Mouse (Mus musculus) monocyte, adult 5-6 weeks (primary cell): Measurements from ENCODE around the gene Gli3. TPM values are rescaled to one million over a fixed set of nuclear protein-coding genes. Genes with fewer than 3 reads are reported as not detected.

ENCODE experiments used
- ATAC-seq: fragments of 153-309, 156-312 bp; replicated peaks from 2 replicates; pipeline ENCODE4 v1.8.0; 2017; ENCODE audit warnings: mild to moderate bottlenecking; ENCODE audit not compliant: low TSS enrichment, insufficient number of reproducible peaks, severe bottlenecking, poor library complexity, low FRiP score
- total RNA-seq: library from RNA; stranded (forward); fragments of 200-1000, 200-491, 200-594 nt; gene quantifications from 3 replicates; pipeline ENCODE4 v1.2.3, GENCODE M21; 2017

Gene Gli3
- total RNA-seq, 1 experiment from 2014 or later, result not detected

DNA sequence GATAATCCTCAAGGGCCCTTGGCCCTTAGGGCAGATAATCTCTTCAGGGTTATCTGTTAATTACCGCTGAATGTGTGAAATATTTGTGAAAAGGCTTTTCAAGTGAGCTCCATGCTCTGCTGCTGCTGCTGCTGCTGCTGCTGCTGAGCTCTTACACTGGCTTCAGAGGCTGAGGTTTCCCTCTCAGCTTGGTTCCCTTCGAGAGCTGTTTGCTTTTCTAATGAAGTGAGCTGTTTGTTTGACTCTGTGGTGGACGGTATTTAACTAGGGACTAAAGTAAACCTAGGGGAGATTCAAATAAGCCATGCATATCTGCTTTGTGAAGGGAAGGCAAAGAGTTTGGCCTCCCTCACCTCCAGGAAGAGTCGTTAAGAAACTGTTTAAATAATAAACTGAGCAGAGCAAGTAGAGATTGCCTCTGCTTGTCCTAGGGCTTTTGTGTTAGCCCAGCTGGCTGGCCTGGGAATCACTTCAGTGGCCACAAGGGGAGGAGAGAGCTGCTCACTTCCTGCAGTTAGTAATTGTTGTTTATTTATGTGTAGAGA, 139.7 kb downstream of the Gli3 start:
- ATAC-seq, result no peak

DNA sequence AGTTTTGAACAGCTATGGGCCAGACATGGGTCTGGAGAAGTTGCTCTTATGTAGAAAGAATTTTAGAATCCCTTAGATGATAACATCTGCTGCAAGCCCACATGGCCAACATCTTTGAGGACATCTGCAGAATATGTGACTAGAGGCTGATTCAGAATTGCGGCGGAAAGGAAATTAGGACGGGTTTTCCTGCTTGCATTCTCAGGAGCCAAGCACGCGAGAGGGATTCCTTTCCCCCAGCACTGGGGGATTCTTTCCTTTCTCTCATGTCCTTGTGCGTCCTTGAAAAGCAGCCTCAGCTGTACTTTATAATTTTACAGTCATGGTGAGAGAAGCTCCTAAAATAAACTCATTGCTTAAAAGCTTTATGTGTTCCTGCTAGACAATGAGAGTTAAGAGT, 141.0 kb downstream of the Gli3 start:
- ATAC-seq, result no peak

DNA sequence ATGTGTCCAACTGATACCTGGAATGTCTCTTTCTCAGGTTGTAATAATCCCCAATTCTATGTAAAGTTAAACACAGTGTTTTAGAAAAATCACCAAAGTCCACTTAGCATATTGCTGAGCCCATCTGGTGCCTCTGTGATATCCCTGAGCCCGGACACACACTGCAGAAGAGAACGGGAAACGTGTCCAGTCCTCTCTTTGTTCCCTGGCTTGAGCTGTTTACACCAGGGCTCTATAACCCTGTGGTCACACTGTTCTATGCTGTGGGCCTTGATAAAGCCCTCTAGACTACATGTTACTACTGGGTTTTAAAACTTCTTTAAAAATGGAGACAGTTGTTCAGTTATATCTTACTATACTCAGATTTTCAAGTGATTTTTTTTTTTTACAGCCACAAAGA, 154.4 kb downstream of the Gli3 start:
- ATAC-seq, result no peak

DNA sequence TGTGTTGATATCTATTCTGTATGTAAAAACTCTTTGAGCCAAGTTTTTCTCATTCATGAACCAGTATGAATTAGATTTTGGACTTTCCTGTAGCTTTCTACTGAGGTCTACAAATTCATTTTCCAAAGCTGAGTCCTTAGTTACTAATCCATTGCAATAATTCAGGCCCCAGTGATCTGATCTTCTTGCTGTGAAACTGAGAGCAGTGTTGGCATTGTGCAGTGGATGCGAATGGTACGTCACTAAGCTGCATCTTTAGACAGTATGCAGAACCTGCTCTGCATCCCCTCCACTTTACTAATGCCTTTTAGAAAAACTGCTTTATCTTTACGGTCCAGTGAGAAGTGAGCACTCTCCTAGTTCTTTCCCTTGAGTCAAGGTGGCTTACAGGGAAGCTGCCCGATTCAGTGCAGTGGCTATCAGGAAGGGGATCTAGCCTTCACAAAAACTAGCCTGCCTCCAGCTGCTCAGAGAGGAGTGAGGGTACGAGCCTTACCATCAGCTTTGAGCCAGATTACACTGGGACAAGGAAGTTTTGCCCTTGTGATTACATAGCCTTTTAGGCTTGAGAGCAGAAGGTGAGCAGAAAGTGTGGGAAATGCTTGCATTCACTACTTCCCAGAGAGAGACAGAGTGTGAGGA, 155.1 kb downstream of the Gli3 start:
- no peak for ATAC-seq

DNA sequence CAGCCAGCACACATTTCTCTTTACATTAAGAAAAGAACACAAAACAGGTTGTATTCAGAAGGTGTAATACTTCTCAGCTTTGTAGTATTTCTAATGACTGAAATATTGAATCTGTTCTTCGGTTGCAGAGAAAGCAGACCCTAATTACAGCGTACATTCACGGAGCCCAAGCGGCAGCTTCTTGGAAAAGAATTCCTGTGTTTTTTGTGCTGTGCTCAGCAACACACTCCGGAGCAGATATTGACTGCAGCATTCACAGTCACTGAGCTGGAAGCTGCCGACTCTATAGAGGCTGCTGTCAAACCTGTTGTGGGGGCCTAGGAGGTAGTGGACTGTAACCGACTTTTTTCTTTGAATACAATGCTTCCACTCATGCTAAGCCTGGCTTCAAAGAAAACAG, 158.0 kb downstream of the Gli3 start:
- ATAC-seq, result no peak

DNA sequence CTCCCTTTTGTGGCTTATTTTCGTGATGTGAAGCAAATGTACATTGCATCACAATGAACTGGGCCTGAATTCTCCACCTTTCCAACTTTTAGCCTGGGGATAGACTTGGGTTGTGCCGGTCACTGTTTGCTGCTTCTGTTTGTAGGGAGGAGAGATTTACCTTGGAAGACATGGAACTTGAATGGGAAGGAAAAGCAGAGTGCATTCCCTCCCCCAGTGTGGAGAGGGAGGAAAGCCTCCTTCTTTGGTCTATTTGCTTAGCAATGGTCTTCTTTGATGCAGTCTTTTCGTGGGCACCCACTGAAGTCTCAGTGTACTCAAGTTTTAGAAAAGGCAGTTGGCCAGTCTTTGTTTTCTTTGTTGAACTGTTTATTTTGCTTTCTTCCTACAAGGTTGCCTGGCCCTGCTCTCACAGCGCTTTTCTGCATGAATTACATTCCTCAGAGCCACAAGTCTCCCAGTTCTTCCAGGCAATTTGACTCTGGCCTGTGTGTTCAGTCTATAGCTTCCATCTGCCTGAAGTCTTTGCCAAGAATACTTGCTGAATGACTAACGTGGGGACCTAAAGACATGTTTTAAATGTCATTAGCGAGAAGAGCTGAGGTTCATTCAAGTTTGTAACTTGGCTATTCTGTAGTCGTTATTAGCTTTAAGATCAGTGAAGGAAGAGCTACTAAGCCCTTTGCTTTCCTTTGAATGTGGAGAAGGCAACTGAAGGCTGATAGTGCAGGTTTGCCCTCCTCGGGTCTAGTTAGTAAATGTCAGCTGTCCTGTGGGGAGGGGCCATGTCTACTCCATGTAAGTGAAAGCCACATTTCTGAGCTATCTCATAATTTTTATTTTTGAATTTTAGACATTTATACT, 161.7 kb downstream of the Gli3 start:
- no peak for ATAC-seq

DNA sequence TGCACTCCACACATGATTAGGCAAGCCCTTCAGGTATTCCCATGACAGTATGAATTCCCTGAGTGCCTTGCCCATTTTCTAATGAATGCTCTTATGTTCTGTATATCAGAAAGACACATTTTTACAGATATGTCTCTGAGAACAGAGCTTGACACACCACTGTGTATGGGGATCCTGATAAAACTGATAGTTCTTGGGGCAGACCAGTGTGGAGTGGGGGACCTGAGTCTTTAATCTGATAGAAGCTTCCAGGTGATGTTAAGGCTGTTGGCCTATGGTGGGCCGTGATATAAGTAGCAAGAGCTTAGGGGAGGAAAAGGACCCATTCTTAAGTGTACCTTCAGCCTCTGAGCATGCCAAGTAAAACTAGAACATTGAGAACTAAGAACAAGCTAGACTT, 178.5 kb downstream of the Gli3 start:
- ATAC-seq, result no peak

DNA sequence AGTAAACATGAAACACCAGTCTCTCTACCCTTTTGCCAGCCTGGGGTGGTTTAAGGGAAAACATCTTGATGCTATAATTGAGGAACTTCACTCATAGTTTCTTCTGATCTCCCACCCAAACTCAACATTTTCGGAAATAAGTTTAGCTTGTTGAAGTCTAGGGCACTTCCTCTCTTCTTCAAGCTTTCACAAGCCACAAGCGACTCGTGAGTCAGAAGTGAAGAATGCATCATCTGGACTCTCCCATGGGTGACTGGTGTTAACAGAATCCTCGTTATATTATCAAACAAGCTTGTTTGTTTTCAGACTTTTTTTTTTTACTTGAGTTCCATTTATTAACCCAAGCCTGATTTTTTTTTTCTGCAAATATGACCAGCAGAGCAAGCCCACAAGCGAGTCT, 197.5 kb downstream of the Gli3 start:
- no peak for ATAC-seq

DNA sequence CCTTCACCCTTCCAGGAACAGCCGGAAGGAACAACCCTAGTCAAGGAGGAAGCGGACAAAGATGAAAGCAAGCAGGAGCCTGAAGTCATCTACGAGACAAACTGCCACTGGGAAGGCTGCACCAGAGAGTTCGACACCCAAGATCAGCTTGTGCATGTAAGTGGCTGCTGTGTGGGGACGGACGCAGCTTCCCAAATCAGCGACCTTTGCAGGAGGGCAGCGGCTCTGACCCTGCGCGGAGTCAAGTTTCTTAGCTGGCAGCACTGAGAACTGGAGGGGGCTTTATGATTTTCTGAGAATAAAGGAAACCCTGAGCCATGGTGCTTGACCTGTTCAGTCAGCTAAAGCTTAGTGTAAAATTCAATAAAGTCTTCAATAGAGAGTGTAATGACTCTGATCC, 199.3 kb downstream of the Gli3 start:
- ATAC-seq, result no peak

DNA sequence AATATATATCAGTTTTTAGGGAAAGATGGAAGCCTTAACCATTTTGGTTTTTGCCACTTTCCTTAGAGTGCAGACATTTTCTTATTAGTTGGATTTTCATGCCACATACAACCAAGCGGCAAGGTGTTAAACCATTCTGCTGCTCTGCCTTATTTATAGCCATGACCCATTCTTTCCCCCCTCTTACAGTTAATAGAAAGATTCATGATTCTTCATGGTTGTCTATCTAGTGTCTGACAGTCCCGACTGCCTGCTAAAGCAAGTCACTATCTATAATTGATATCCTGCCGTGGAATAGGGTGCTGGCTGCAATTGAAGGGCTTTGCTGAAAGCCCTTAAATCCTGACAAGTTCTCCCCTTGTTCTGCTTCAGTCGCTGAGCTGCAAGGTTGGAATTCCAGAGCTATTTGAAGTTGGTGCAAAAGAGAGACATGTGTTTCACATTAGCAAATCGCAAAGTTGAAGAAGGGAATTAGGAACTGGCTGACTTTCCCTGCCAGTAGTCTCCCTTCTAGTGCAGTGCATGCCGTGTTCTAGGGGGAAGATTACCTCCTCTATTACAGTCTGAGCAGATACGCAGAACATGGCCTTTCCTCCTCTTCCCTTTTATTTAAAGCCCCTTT, 201.7 kb downstream of the Gli3 start:
- ATAC-seq, result no peak

DNA sequence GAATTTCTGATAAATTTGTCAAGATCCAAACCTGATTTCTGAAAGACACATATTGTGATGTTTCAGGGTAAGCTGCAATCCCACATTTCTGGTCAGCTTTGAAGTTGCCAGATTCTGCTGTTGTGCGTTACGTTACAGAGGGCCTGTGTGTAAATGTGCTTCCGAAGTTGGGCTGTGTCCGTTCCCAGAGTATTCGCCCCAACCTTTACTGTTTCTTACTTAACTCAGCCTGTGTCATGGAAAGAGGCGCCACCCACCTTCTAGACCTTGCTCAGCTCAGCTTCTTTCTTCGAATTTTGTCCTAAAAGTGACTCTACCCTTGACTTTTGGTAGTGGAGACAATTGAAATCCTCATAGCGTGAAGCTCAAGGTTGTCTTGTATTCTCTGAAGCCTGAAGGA, 202.5 kb downstream of the Gli3 start:
- ATAC-seq, result no peak

DNA sequence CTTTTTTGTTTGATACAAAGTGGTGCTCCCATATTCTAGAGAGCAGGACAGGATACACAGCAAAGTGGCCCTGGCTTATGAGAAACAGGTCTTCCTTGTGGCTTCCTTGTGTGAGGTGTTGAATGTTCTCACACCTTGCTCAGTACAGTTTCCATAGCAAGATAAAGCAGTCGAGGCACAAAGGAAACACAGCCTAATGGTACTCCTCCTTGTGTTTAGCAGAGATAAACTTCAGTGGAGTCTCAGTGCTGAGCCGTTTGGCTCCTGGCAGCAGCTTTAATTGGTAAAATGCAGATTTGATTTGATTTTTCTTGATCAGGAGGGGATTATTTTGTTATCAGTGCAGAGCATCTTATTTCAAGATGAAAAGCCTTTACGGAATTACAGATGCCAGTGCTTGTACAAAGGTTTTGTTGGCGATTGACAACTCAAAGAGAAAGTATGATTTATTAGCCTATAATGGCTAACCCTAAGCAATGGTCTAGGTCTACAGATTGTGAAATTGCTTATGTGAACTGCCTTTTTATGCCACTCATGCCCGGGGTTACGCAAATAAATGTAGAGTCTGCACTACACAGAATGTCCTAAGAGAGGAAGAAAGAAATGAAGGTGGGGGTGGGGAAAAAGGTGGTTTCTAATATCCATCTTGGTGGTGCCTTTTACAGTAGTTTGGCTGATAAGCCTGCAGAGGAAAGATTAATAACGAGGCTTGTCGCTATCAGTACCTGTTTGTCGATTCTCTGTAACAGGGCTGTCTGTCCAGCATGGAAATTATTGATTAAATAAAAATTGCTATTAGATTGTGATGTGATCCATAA, 207.3 kb downstream of the Gli3 start:
- no peak for ATAC-seq

DNA sequence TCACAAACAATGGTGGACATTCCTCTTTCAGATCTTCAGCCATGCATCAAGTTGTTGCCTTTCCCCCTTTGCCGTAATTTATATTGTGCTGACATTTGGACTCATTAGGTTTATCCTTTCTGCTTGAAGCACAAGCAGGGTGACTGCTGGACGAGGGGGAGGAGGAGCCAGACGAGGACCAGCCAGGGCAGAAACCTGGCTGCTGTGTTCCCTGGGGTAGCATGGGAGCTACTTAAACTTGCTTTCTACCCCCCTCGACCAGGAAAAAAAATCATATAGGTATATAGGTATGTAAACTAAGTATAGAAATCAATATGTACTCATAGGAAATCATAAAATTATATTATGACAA, 207.9 kb downstream of the Gli3 start:
- ATAC-seq, result no peak

DNA sequence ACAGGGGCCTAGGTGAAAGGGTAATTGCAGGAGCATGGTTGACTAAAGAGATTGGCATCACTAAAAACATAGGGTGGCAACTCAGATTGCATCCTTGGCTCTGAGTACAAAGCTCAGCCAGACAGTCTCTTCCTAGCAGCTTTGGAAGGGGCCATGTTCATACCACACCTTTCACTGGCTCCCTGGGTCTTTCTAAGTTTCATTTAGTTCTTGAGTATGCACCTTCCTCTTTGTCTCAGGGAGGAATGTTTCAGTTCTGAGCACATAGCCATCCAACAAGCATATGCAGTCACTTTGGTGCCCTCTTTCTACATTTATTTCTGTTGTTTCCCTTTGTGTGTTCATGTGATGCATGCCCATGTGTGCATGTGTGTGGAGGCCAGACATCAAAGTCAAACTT, 212.4 kb downstream of the Gli3 start:
- ATAC-seq, result no peak

DNA sequence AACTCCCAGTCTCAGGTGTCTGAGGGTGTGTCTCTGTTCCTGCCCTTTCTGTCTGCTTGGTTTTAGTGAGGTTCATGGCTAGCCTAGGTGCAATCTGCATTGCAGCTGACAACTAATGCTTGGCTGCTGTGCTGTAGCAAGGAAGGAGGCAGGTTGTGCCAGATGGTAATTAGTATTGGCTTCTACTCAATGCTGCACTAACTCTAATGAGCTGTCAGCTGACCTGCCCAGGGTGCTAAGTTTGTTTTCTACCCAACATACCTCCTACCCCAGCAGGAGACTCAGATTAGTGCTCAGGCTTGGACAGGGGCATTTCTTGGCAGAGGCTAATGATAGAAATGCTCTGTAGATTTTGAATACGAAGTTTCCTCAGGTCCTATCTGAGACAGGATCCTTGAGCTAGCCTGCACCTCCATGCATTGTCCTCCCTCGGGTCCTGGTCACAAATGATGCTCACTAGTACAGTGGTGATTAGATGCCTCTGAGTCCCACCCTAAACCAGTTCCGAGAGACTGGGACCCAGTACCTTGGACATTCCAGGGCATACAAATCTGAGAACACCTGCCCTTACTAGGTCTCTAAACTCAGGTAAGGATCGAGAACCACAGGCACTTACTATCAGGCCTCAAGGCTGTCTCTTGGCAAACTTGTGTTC, 214.2 kb downstream of the Gli3 start:
- no peak for ATAC-seq

DNA sequence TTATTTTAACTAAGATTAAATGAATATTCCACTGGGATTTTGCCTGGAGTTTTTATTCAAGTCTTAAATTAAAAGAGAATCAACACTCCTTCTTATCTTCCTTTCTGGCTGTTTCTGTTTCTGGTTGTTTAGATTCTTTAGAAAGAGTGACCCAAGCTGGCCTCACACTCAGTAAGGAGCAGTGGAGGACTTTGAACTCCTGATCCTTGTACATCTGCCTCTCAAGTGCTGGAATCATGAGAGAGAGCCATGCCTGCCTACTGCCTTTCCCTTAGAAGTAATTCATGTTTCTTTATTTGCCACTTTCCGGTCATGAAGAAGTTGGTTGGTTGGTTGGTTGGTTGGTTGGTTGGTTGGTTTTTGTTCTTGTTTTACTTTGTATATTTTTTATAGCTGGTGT, 218.5 kb downstream of the Gli3 start:
- ATAC-seq, result no peak

DNA sequence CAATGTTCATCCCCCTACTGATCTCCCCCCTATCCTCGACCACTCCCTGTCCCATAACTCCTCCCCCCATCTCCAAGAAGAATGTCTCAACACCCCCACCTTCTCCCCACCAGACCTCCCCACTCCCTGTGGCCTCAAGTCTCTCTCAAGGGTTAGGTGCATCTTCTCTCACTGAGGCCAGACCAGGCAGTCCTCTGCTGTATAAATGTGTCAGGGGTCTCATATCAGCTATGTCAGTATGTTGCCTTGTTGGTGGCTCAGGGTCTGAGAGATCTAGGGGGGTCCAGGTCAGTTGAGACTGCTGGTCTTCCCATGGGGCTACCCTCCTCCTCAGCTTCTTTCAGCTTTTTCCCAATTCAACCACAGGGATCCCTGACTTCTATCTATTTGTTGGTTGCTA, 220.0 kb downstream of the Gli3 start:
- no peak for ATAC-seq

DNA sequence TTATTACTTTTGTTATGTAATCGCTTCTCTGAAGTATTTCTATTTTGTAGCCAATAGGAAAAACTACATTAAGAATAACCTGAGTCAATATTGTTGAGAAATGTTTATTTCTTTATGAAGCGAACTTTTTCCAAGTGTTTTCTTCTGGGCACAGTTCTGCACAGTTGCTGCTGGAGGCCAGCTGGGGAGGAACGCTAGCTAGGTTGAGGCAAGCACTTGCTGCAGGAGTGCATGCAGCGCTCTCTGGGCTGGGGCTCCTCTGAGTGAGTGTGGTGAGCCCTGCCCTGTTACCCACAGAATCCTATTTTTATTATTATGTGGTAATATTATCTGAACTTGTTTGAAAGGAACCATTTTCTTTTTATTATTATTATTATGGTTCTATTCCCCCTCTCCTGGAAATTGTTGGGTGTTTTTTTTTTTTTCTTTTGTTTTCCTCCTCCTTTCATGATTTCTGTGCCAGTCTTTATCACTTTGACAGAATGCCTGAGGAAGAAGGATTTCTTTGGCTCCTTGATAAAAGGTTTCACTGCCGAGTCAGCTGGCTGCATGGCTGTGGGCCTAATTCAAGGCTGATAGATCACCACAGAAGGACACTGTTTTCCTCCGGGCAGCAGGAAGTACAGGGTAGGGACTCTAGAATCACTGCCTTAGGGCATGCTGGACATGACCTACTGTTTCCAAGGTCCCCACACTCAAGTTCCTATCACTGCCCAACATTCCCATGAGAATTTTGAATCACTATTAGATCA, 225.2 kb downstream of the Gli3 start:
- ATAC-seq, result no peak
